Mouse (Mus musculus) kidney, adult 9 months (tissue): Measurements from ENCODE around the gene Mif4gd.
"Not testable (repeated sequence)": the region's sequence is repeated elsewhere in the genome, so short reads cannot be mapped to it uniquely, and the experiment has no call there.

Source experiments
- DNase-seq: peaks from one replicate; pipeline ENCODE4 v3.0.0; 2022

Mif4gd gene

DNA sequence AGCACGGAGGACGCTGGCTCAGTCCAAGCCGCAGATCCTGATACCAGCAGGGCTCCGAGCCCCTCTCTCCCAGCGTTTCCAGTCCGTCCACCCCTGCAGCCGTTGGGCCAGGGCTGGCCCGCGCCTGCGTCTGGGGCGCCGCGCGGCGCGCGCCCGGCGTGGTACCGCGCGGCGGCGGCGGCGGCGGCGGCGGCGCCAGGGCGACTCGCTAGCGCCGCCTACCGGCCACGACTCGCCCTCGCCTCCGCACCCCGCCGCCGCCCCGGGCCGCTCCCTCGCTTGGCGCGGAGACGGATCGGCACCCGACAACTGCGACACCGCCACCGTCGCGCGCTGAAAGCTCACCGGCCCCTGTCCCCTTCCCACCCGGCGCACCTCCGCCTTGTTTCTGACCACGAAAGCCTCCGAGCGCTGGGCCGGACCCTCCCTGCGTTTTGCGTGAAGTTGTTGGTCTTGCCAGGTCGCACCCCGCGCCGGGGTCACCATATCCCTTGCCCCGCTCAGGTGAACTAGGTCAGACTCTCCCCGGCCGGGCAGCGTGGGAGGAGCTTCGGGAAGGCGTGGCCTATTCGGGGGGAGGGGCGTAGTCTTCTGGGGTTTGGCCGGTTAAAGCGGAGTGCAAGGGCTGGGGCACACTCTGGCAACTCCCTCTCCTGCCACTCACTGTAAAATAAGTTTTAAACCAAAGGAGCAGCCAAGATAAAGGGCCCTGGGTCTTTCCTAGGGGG, at the start of gene Mif4gd:
Gene Mif4gd, minus strand, starts transcription at position 560 of the 728 bp plus-strand sequence.
- DNase-seq, result peak; percentile 98

DNA sequence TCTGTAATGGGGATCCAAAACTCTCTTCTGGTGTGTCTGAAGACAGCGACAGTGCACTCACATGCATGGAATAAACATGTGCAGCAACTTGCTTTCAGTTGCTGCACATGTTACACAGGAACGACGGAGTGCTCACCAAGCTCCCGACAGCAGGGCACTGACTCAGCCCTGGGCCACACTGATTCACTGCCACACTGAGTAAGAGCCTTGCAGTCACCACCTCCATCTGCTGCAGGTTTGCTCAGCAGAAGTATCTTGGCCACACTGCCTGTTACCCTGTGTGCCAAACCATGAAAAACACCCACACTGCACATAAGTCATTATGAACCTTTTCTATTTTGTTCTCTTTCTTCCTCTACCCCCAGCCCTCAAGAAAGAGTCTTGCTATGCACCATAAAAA, 47.6 kb upstream of the Mif4gd start:
- DNase-seq, result no peak

DNA sequence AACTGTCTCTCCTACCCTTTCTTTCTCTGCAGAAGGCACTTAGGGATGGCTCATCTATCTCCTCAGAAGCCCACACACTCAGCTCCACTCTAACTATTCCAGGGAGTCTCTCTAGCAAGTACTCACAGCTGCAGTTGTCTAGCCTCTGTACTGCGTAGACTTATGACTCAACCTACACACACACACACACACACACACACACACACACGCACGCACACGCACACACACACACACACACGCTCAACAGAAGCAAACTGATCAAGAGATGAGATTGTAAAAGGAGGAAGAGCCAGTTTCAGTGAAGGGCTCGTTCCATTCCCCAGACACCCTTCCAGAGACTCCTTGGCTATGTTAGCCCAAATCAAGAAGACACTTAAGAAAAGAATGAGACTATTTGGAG, 45.8 kb upstream of the Mif4gd start:
- no peak for DNase-seq

DNA sequence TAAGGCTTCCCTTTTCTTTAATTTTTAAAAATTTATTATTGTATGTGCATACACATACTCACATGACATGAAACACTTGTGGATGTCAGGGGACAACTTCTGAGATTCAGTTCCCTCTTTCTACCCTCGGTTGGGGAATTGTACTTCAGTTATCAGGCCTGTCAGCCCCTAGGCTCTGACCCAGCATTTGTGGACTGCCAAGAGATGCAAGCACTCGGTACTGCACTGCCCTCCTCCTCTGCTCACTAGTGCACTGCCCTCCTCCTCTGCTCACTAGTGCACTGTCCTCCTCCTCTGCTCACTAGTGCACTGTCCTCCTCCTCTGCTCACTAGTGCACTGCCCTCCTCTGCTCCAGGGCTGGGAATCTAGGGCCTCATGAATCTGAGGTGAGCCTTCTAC, 41.4 kb upstream of the Mif4gd start:
- DNase-seq, result no peak

DNA sequence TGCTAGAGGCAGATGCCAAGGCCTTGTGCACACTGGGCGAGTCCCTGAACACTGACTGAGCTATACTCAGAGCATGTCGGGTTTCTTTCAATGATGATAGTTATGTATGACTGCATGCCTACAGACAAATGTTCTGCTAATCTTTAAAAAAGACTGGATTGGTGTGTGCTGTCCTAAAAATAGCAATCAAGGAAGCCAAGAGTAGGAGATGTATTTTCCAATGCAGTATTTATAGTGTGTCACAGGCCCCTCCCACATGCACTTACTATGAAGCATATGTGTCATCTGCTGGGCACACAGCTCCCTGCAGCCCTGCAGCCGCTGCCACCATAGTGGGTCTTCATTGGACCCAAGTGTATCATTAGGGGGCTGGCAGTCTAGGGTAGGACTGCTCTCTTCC, 40.4 kb upstream of the Mif4gd start:
- no peak for DNase-seq

DNA sequence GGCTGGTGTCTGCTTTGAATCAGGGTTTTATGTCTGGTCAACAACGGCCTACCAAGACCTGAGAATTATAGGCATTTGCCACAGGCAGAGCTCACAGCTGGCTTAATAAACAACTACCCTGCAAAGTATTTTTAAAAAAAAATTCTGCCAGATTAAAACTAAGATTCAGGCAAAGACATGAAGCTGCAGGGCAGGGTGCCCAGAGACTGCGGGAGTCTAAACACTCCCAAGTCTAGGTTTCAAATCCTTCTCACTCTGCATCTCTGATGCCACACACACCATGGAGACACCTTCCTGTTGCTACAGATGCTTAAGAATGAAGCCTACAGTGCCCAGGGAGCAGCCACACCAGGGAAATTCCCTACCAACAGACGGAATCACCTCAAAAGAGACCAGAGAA, 38.9 kb upstream of the Mif4gd start:
- no peak for DNase-seq

DNA sequence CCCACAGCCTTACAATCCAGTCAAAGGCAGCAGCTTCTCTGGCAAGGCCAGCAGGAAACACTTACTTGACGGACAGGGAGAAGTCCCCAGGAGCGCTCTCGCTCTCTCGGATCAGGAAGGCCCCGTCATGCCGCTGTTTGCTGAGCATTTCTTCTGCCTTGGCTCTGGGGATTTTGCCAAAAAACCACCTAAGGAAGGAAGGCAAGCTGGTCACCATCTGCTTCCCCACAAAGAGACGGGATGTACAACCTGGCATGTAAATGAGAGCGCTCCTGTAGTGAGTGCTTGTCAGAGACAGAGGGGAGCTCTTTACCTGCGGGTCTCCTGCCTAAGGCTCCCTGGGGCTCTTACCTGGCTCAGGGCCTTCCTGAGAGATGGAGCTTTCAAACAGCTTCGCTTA, 36.9 kb upstream of the Mif4gd start:
- peak; percentile 44 for DNase-seq

DNA sequence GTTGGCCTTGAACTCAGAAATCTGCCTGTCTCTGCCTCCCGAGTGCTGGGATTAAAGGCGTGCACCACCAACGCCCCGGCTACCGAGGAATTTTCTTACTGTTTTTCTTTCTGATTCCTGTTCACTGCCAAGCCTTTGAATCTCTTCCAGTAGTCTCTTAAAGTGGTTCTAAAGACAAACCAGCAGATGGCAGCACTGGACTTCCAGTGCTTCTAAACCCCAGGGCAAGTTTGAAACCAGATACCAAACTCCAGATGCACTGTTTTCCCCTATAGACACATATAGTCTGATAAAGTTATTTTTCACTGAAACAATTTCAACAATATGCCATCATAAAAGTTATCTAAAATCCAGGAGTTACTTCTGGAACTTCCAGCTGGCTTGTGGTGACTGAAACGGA, 34.7 kb upstream of the Mif4gd start:
- peak; percentile 75 for DNase-seq

DNA sequence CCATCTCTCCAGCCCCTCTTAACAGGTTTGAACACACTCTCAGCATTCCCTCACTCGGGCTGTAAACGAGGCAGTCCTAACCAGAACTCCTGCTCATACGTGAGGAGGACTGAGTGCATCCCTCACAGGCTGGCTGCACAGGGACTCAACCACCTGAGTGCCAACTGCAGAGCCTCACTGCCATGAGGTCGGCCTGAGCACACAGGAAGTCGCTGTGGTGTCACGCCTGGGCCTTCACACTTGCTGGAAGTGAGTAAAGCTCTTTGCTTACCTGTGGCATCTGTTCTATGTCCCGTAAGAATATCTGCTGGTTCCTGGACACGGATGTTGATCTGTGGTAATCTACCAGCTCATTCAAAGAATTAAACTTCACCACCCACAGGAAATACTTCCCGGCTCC, 33.7 kb upstream of the Mif4gd start:
- DNase-seq, result no peak

DNA sequence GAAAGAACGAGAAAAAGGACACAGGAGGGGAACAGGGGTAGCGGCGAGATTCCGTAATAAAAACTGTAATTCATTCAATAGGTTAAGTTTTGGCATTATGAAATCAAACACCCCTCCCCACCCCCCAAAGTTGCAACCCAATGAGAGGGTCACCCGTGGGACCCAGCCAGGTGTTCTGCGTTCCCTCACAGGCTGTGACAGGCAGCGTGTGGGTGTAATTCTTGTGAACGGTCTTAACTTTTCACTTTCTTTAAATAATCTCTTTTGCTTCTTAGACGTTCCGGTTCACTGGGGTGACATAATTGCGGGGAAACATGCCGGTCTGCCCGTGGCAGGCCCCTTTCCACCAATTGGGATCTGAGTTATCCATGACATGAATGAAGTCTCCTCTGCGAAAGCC, 32.7 kb upstream of the Mif4gd start:
- DNase-seq, result not testable (repeated sequence)

DNA sequence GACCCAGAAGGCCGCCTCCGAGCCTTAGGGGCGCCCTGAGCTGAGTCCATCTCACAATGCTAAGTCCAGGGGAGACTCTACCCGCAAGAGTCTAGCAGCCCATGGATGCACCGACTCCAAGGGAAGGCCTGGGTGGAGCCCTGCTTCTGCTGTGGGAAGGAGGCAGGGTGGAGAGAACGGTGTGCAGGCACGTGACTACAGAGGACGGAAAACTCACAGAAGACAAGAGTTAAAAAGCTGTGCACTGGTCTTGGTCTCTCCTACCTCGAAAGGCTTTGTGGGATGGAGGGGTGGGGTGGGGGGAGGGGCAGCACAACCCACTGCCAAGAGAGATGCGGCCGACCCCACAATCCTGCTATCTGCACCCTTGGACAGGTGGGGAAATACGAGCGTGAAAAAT, 31.5 kb upstream of the Mif4gd start:
- DNase-seq, result no peak

DNA sequence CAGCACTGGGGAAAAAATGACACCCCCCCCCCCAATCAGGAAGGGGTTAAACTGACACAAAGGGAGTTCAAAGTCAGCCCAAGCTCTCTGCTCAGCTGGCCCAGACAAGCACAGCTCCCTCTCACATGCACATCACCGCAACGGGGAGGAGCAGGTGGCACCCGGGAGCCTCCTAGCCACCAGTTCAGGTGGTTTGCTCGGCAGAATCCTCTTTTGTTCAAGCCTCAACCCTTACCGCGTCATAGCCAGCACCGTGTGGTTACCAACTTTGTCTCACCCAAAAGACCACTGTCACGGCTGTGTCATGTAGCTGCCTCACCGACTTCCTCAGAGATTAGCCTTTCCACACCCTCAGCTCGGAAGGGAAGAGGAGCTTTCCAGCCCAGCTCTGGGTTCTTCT, 30.5 kb upstream of the Mif4gd start:
- DNase-seq, result no peak

DNA sequence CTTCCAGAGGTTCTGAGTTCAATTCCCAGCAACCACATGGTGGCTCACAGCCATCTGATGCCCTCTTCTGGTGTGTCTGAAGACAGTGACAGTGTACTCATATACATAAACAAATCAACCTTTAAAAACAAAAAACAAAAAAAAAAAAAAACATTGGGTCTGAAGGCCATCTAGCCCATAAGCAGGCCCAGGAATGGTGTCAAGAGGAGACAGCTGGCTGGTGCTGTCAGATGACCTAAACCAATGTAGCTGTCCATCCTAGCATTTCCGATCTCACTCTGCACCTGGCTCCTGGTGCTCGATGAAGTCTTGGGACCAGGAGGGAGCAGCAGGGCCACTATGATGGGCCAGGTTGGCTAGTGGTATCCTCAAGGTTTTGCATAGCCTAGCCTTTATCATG, 29.9 kb upstream of the Mif4gd start:
- no peak for DNase-seq

DNA sequence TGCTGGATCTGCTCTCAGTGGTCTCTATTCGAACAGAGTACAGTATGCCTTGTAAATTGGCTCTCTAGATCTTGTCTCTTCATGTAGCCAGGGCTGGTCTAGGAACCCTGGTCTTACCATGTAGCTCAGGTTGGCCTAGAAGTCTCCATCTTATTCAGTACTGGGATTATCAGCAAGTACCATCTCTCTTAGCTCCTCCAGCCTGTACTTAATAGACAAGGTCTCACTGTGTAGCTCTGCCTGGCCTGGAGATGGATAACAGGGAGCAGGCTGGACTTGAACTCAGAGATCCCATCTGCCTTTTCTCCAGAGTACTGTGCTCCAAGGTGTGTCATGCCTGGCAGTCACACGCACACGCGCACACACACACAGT, 28.9 kb upstream of the Mif4gd start:
- DNase-seq, result no peak

DNA sequence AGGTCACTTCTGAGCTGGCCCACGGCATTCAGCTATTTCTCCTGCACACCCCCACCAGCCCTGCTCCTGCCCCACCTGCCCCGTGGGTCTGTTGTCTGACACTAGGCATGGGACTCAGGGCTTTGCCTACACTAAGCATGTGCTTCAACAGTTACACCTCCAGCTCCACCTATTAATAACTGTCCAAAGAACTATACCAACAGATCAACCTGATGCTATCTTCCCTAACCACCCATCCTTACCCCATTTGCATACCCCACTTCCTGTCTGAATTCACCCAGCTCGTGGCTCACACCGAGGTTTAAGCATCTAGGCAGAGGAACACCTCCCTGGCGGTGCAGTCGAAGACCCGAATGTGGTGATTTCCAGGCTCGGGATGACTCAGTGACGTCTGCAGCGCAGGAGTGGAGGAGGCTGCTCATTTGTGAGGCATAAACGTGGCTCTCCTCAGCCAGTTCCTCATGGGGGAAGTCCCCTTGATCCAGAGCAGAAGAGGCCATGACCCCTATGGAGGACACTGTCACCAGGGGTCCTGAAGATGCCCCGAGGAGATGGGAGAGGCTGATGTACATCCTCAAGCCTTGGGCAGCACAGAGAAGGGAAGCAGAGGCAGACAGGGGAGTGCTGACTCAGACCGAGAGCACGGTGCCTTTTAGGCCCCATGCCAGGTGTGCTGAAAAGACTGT, 28.4 kb upstream of the Mif4gd start:
- DNase-seq, result no peak

DNA sequence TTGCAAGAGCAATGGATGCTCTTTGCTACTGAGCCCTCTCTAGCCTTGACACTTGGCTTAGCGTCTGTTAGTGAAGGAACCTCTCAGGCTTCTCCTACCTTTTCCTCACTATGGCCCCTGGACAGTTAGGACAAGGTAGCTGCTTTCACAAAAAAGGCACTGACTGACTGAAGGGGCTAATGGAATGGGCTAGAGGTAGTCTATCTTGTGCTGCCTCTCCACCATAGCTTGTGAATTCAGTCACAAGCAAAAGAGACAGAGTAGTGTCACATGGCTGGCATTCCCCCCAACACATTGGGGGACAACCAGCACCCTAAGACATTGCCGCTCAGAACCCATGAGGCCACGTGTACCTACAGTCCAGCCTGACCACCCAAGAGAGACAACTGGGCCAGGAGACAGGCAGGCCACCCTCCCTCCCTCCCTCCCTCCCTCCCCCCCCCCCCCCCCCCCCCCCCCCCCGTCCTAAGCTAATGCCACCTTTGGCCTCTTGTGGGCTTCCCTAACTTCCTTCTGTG, 27.6 kb upstream of the Mif4gd start:
- no peak for DNase-seq

DNA sequence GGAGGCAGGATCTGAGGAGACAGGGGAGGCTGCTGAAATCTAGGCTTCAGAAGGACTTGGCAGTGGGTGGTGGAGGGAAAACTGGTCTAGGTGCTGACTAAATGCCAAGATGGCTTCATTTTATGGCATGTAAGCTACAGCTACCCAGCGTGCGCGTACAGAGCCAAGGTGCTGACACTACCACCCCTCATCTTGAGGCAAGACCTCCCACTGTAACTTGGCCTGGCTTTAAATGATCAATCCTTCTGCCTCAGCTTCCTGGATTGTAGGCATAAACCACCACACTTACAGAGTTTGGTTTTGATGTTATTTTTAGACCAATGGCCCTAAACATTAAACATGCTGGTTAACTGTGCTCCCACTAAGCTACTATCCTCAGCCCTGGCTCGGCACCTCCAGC, 26.8 kb upstream of the Mif4gd start:
- no peak for DNase-seq

DNA sequence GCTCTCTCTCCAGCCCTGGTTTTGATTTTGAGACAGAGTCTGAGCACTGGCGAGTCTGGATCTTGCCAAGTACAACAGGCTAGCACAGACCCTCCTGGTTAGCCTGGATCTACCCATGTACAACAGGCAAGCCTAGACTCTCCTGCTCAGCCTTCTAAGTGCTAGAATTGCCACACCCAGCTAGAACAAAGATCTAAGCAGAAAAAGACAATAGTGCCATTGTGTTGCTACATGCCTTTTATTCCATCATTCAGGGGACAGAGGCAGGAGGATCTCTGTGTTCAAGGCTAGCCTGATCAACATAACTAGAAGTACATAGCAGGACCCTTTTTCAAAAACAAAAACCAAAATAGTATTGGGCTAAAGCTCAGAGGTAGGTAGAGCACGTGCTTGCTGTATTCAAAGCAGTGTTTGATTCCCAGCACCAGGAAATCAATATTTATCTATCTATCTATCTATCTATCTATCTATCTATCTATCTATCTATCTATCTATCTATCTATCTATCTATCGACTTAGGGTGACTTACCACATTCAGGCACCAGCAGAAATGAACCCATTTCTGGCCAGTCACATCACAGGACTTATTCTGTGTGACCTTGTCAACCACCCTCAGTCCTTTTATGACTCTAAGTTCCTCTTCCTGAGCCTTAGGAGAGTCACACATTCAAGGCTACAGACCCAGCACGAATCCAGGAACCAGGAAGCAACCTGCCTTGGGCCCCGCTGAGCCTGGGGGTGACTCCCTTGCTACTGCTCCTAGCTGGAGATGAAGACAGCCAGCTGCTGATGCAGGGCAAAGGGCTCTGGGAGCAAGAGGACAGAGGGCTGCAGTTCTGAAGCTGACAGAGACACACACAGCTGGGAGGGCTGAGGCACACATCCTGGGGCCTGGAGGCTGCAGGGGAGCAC, 26.0 kb upstream of the Mif4gd start:
- no peak for DNase-seq

DNA sequence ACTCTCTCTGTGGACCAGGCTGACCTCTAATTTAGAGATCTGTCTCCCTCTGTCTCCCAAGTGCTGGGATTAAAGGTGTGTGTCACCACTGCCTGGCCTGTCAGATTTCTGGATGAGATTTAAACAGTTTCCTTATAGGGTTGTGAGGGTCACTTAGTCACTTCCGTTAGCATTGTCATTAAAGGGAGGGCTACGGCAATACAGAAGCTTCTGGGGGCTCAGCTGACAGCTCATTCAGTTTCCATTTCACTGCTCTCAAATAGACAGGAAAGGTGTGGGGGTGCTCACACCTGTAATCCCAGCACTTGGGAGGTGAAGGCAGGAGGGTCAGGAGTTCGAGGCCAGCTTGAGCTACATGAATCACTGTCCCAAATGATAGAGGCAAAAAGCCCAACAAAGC, 24.2 kb upstream of the Mif4gd start:
- no peak for DNase-seq

DNA sequence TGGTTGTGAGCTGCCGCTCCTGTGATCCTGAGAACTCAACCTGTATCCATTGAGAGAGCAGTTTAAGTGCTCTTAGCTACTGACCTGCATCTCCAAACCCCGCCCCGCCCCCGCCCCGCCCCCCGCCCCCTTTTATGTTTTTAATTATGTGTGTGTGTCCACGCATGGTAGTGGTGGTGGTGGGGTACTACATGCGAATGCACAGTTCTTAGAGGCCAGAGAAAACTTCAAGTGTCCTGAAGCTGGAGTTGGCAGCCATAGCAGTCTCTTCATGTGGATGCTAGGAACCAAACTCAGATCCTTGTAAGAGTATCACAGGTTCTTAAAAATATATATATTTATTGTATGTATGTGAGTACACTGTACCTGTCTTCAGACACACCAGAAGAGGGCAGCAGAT, 22.7 kb upstream of the Mif4gd start:
- DNase-seq, result no peak

DNA sequence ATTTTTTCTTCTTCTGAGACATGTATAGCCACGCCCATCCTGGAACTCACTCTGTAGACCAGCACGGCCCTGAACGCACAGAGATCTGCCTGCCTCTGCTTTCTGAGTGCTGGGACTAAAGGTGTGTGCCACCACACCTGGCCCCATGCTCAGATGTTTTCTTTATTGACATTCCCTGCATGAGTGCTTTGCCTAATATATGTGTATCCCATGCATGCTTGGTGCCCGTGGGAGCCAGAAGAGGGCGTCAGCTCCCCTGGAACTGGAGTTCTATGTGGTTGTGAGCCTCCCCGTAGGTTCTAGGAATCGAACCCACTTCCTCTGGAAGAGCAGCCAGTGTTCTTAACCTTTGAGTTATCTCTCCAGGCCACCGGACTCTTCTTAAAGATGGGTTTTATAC, 22.3 kb upstream of the Mif4gd start:
- DNase-seq, result no peak

DNA sequence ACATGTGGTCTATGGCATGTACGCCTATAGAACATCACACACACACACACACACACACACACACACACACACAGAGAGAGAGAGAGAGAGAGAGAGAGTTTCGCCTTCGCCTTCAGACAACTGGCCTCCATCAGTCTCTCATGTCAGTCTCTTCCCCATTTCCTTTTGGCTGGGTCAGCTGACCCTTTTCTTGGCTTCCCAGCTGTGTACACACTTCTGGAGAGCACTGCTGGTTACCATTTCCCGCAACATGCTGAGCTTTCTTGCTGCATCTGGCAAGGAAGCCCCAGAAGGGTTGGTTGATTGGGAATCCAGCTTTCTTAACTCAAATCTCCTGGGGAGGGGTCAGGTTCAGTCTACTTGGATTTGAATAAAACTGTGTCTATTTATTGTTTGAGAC, 21.3 kb upstream of the Mif4gd start:
- DNase-seq, result no peak

DNA sequence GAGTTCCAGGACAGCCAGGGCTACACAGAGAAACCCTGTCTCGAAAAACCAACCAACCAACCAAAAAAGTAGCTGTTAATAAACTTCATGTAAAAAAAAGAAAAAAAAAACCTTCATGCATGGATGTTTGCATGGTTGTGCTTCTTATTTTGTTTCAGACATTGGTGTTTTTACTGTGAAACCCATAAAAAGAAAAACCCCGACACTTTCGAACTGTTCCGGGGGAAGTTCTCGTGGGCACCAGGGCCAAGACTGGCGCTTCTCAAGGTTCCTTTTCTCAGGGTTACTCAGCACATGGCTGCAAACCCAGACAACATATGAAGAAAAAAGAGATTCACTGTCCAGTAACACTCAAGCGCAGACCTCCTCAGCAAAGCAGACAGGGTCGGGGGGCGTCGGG, 20.1 kb upstream of the Mif4gd start:
- no peak for DNase-seq

DNA sequence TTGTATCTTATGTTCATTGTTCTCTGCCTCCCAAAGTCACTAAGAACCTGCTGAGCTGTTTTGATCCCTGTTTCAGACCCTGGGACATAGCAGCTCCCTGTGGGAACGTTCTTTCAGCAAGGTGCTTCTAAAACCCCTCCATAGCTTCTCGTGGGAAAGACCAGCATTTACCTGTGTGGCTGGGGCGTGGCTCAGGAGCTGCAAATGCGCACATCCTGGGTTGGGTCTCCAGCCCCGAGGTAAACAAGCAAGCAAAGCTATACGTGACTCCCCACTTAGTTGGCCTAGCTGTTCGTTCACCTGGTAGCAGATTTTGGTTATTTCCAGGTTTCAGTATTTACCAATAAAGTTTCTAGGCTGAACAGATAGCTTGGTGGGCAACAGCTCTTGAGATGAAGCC, 19.5 kb upstream of the Mif4gd start:
- no peak for DNase-seq
